Mouse (Mus musculus) small intestine, adult 2 months (tissue): Measurements from ENCODE around the gene Xkr7.

Experiments
- CTCF ChIP-seq: fragments of 200-500 bp; IDR thresholded peaks from 2 replicates; pipeline ENCODE4 v1.5.1; 2012; ENCODE audit warnings: low read depth, mild to moderate bottlenecking, control low read depth, inconsistent platforms, low read length, moderate library complexity, mixed read lengths; ENCODE audit not compliant: insufficient replicate concordance, insufficient read length; ENCODE audit errors: extremely low read depth
- POLR2A ChIP-seq: fragments of 200-500 bp; IDR thresholded peaks from 2 replicates; pipeline ENCODE4 v1.6.1; 2012; ENCODE audit warnings: low read depth, mild to moderate bottlenecking, control low read depth, inconsistent platforms, low read length, moderate library complexity

- TF ChIP-seq CTCF, result no peak
- TF ChIP-seq POLR2A, result no peak
Observed at GRCm38 (mm10) chr2:153065747-153066508, 34.3 kb downstream of the Xkr7 start, which contains the start of gene Ccm2l.
